Mouse (Mus musculus) testis, adult 2 months (tissue): ENCODE results near the gene Aurkb. TPM values are rescaled to one million over a fixed set of nuclear protein-coding genes. Genes with fewer than 3 reads are reported as not detected.
A peak's percentile ranks its signal among the peaks of the same experiment; 100 is the strongest.

Source experiments
- H3K27ac ChIP-seq: fragments of 200-500 bp; 2 replicates; pipeline ENCODE4 v1.5.1; 2012; ENCODE audit warnings: low read depth, low read length; ENCODE audit not compliant: control insufficient read depth, insufficient read depth
- H3K27me3 ChIP-seq: fragments of 200-500 bp; 2 replicates; pipeline ENCODE4 v1.6.1; 2012; ENCODE audit warnings: mild to moderate bottlenecking, low read length, moderate library complexity; ENCODE audit not compliant: control insufficient read depth, insufficient read depth
- H3K36me3 ChIP-seq: fragments of 200-500 bp; 2 replicates; pipeline ENCODE4 v1.6.1; 2012; ENCODE audit warnings: mild to moderate bottlenecking, low read length; ENCODE audit not compliant: control insufficient read depth, insufficient read depth
- H3K4me1 ChIP-seq: fragments of 200-500 bp; 2 replicates; pipeline ENCODE4 v1.6.1; 2012; ENCODE audit warnings: low read length; ENCODE audit not compliant: control insufficient read depth, insufficient read depth
- H3K4me3 ChIP-seq: fragments of 200-500 bp; 2 replicates; pipeline ENCODE4 v1.5.1; 2012; ENCODE audit warnings: low read depth, mild to moderate bottlenecking, low read length, moderate library complexity, mixed read lengths; ENCODE audit not compliant: control insufficient read depth
- CTCF ChIP-seq: fragments of 200-500 bp; IDR thresholded peaks from 2 replicates; pipeline ENCODE4 v1.5.1; 2012; ENCODE audit warnings: low read depth, mild to moderate bottlenecking, inconsistent platforms, low read length, moderate library complexity; ENCODE audit not compliant: control insufficient read depth, insufficient read depth, insufficient replicate concordance
- POLR2A ChIP-seq: fragments of 200-500 bp; IDR thresholded peaks from 2 replicates; pipeline ENCODE4 v1.6.1; 2012; ENCODE audit warnings: low read depth, mild to moderate bottlenecking, inconsistent platforms, low read length, moderate library complexity; ENCODE audit not compliant: control insufficient read depth
- polyA plus RNA-seq: library from polyadenylated mRNA; depleted of rRNA; stranded (reverse); fragments of >200 nt; gene quantifications from 2 replicates; pipeline ENCODE4 v1.2.3, GENCODE M21; 2012

Aurkb gene
- polyA plus RNA-seq, 1 experiment, result 15.2 TPM

GRCm38 (mm10) chr11:69026562-69026961 is 18.9 kb upstream of the Aurkb start:
- Histone ChIP-seq H3K4me1 (no peaks in the 10 kb centered on the region), H3K4me3 (no peak overlapping the region), H3K36me3 (peaks cover 8% of the 10 kb centered on the region), H3K27ac (no peak overlapping the region), H3K27me3 (no peaks in the 10 kb centered on the region)
- TF ChIP-seq POLR2A, result no peak
- TF ChIP-seq CTCF, result no peak

GRCm38 (mm10) chr11:69028805-69029204 is 16.6 kb upstream of the Aurkb start:
- Histone ChIP-seq H3K4me3 (no peak overlapping the region), H3K36me3 (peaks cover 10% of the 10 kb centered on the region), H3K27me3 (no peaks in the 10 kb centered on the region), H3K27ac (no peak overlapping the region), H3K4me1 (no peaks in the 10 kb centered on the region)
- TF ChIP-seq CTCF (no peak), POLR2A (no peak)

- Histone ChIP-seq H3K4me1 (no peaks in the 10 kb centered on the region; the same call in none of the 2 replicates), H3K27ac (no peak overlapping the region), H3K4me3 (no peak overlapping the region), H3K27me3 (no peaks in the 10 kb centered on the region), H3K36me3 (peaks cover 6% of the 10 kb centered on the region)
- TF ChIP-seq POLR2A (no peak), CTCF (no peak)
These were observed 11.9 kb upstream of the Aurkb start for GRCm38 (mm10) chr11:69033552-69033951.

- no peak overlapping the region for H3K27ac ChIP-seq
- no peak overlapping the region for H3K4me3 ChIP-seq
- peaks cover 2% of the 10 kb centered on the region for H3K4me1 ChIP-seq
- TF ChIP-seq CTCF, result no peak
- TF ChIP-seq POLR2A, result no peak
- H3K27me3 ChIP-seq, result no peaks in the 10 kb centered on the region
- peaks cover 6% of the 10 kb centered on the region for H3K36me3 ChIP-seq
These were observed 10.9 kb upstream of the Aurkb start for GRCm38 (mm10) chr11:69034585-69034984.

GRCm38 (mm10) chr11:69035411-69035810 is 10.0 kb upstream of the Aurkb start:
- Histone ChIP-seq H3K27me3 (no peaks in the 10 kb centered on the region), H3K4me3 (no peak overlapping the region), H3K36me3 (peaks cover 6% of the 10 kb centered on the region), H3K4me1 (peaks cover 3% of the 10 kb centered on the region), H3K27ac (peak overlapping the region; percentile 70)
- TF ChIP-seq POLR2A (no peak), CTCF (no peak)

GRCm38 (mm10) chr11:69035849-69036248 is 9.6 kb upstream of the Aurkb start:
- peak overlapping the region; percentile 70 for H3K27ac ChIP-seq
- peaks cover 3% of the 10 kb centered on the region for H3K4me1 ChIP-seq
- no peak overlapping the region for H3K4me3 ChIP-seq
- peak; percentile 61; the same call in 1 of the 2 replicates for TF ChIP-seq CTCF
- no peak for TF ChIP-seq POLR2A
- no peaks in the 10 kb centered on the region for H3K27me3 ChIP-seq
- H3K36me3 ChIP-seq, result peaks cover 3% of the 10 kb centered on the region

- TF ChIP-seq POLR2A (no peak), CTCF (no peak)
- peak overlapping the region; percentile 64; the same call in 1 of the 2 replicates for H3K27ac ChIP-seq
- peaks cover 6% of the 10 kb centered on the region for H3K4me1 ChIP-seq
- H3K4me3 ChIP-seq, result peak overlapping the region; percentile 90
- no peaks in the 10 kb centered on the region for H3K27me3 ChIP-seq
- peaks cover 3% of the 10 kb centered on the region for H3K36me3 ChIP-seq
These were observed 8.8 kb upstream of the Aurkb start for GRCm38 (mm10) chr11:69036486-69037230.
